Mouse (Mus musculus): ENCODE measurements around the gene Gm36210.
"Not testable (repeated sequence)": the region's sequence is repeated elsewhere in the genome, so short reads cannot be mapped to it uniquely, and the experiment has no call there.

Gene Gm36210

DNA sequence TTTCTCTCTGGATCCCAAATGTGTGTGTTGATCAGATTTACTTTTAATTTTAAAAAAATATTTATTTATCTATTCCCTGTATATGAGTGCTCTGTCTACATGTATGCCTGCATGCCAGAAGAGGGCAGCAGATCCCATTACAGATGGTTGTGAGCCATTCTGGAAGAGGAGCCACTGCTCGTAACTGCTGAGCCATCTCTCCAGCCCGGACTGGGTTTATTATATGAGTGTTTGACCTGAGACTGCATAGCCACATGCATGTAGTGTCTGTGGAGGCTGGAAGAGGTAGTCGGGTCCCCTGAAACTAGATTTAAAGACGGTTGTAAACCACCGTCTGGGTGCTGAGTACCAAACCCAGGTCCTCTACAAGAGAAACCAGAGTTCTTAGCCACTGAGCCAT lies 41.2 kb downstream of the Gm36210 start:
- H3K4me1 ChIP-seq (replicated peaks; ENCODE audit: low read depth, low read length), result peaks cover 45% of the 10 kb centered on the region
- H3K9me3 ChIP-seq (ENCODE audit: low read length), result no peaks in the 10 kb centered on the region; the same call in 1 of the 2 replicates
- TF ChIP-seq CTCF (conservative IDR thresholded peaks at IDR 0.05; ENCODE audit: low read length) (peak; percentile 45), POU5F1 (IDR thresholded peaks at IDR 0.05; ENCODE audit: borderline replicate concordance, low read length) (no peak)
- H3K27me3 ChIP-seq (ENCODE audit: insufficient read depth, low read length), result no peaks in the 10 kb centered on the region
- H3K36me3 ChIP-seq (ENCODE audit: insufficient read depth, low read length), result no peaks in the 10 kb centered on the region
- peak overlapping the region; percentile 83 for H3K4me3 ChIP-seq (replicated peaks; ENCODE audit: low read length)

- TF ChIP-seq CTCF (conservative IDR thresholded peaks at IDR 0.05; ENCODE audit: low read length), result no peak
- Histone ChIP-seq H3K4me3 (replicated peaks; ENCODE audit: low read length) (no peak overlapping the region), H3K36me3 (ENCODE audit: insufficient read depth, low read length) (no peaks in the 10 kb centered on the region), H3K9me3 (ENCODE audit: low read length) (no peaks in the 10 kb centered on the region), H3K27me3 (ENCODE audit: insufficient read depth, low read length) (no peaks in the 10 kb centered on the region), H3K4me1 (replicated peaks; ENCODE audit: low read depth, low read length) (peaks cover 37% of the 10 kb centered on the region)
Measured at GRCm38 (mm10) chr7:4864130-4864845, 42.0 kb downstream of the Gm36210 start.

GRCm38 (mm10) chr7:4863541-4864080 lies 42.7 kb downstream of the Gm36210 start:
- peaks cover 32% of the 10 kb centered on the region for H3K4me1 ChIP-seq (replicated peaks; ENCODE audit: low read depth, low read length)
- H3K4me3 ChIP-seq (replicated peaks; ENCODE audit: low read length), result no peak overlapping the region
- TF ChIP-seq POU5F1 (IDR thresholded peaks at IDR 0.05; ENCODE audit: borderline replicate concordance, low read length), result no peak
- no peak for TF ChIP-seq CTCF (conservative IDR thresholded peaks at IDR 0.05; ENCODE audit: low read length)
- no peak for TF ChIP-seq NANOG (IDR thresholded peaks at IDR 0.05; ENCODE audit: borderline replicate concordance, low read length)
- H3K27me3 ChIP-seq (ENCODE audit: insufficient read depth, low read length), result peaks cover 5% of the 10 kb centered on the region
- no peaks in the 10 kb centered on the region for H3K36me3 ChIP-seq (ENCODE audit: insufficient read depth, low read length)
- no peaks in the 10 kb centered on the region for H3K9me3 ChIP-seq (ENCODE audit: low read length)

- no peaks in the 10 kb centered on the region for H3K36me3 ChIP-seq (ENCODE audit: insufficient read depth, low read length)
Measured at GRCm38 (mm10) chr7:4863041-4863440, 43.3 kb downstream of the Gm36210 start.

DNA sequence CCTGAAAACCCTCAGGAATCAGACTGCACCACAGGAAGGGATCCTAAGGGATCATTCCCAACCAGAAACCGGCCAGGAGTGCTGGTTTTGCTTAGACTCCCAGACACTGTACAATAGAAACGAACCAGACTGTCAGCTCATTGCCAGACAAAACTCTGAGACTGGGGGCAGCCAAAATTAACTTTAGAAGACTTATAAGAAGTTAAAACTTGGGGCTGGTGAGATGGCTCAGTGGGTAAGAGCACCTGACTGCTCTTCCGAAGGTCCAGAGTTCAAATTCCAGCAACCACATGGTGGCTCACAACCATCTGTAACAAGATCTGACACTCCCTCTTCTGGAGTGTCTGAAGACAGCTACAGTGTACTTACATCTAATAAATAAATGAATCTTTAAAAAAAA lies 45.4 kb downstream of the Gm36210 start:
- H3K27me3 ChIP-seq (ENCODE audit: insufficient read depth, low read length); H3K36me3 ChIP-seq (ENCODE audit: insufficient read depth, low read length); H3K4me3 ChIP-seq (replicated peaks; ENCODE audit: low read length); H3K9me3 ChIP-seq (ENCODE audit: low read length): not testable (repeated sequence)
- H3K4me1 ChIP-seq (replicated peaks; ENCODE audit: low read depth, low read length), result peaks cover 22% of the 10 kb centered on the region

More at GRCm38 (mm10) chr7:4863041-4863440, 43.3 kb downstream of the Gm36210 start:
- TF ChIP-seq POU5F1 (IDR thresholded peaks at IDR 0.05; ENCODE audit: borderline replicate concordance, low read length) (no peak), CTCF (conservative IDR thresholded peaks at IDR 0.05; ENCODE audit: low read length) (no peak), NANOG (IDR thresholded peaks at IDR 0.05; ENCODE audit: borderline replicate concordance, low read length) (no peak)
- Histone ChIP-seq H3K4me1 (replicated peaks; ENCODE audit: low read depth, low read length) (peaks cover 29% of the 10 kb centered on the region), H3K4me3 (replicated peaks; ENCODE audit: low read length) (no peak overlapping the region), H3K9me3 (ENCODE audit: low read length) (no peaks in the 10 kb centered on the region), H3K27me3 (ENCODE audit: insufficient read depth, low read length) (peaks cover 7% of the 10 kb centered on the region)

GRCm38 (mm10) chr7:4859418-4859978 lies 46.8 kb downstream of the Gm36210 start:
- Histone ChIP-seq H3K4me1 (replicated peaks; ENCODE audit: low read depth, low read length) (peaks cover 10% of the 10 kb centered on the region), H3K9me3 (ENCODE audit: low read length) (no peaks in the 10 kb centered on the region), H3K36me3 (ENCODE audit: insufficient read depth, low read length) (no peaks in the 10 kb centered on the region), H3K4me3 (replicated peaks; ENCODE audit: low read length) (no peak overlapping the region), H3K27me3 (ENCODE audit: insufficient read depth, low read length) (peaks cover 7% of the 10 kb centered on the region)
- TF ChIP-seq POU5F1 (IDR thresholded peaks at IDR 0.05; ENCODE audit: borderline replicate concordance, low read length), result no peak
- no peak for TF ChIP-seq NANOG (IDR thresholded peaks at IDR 0.05; ENCODE audit: borderline replicate concordance, low read length)
- no peak for TF ChIP-seq CTCF (conservative IDR thresholded peaks at IDR 0.05; ENCODE audit: low read length)

DNA sequence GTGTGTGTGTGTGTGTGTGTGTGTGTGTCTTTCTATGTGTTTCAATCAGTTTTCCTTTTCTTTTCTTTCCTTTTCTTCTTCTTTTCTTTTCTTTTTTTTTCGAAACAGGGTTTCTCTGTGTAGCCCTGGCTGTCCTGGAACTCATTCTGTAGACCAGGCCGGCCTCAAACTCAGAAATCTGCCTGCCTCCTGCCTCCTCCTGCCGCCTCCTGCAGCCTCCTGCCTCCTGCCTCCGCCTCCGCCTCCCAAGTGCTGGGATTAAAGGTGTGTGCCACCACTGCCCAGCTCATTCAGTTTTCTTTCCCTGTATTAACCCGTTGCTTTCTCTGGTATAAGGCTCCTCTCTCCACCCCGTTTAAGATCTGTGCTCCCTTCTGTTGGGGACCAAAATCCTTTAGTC lies 49.0 kb downstream of the Gm36210 start:
- Histone ChIP-seq H3K36me3 (ENCODE audit: insufficient read depth, low read length) (no peaks in the 10 kb centered on the region), H3K27me3 (ENCODE audit: insufficient read depth, low read length) (peaks cover 7% of the 10 kb centered on the region), H3K9me3 (ENCODE audit: low read length) (no peaks in the 10 kb centered on the region), H3K4me1 (replicated peaks; ENCODE audit: low read depth, low read length) (peaks cover 8% of the 10 kb centered on the region; the same call in 1 of the 2 replicates), H3K4me3 (replicated peaks; ENCODE audit: low read length) (no peak overlapping the region)
- no peak for TF ChIP-seq POU5F1 (IDR thresholded peaks at IDR 0.05; ENCODE audit: borderline replicate concordance, low read length)
- TF ChIP-seq NANOG (IDR thresholded peaks at IDR 0.05; ENCODE audit: borderline replicate concordance, low read length), result no peak
- TF ChIP-seq CTCF (conservative IDR thresholded peaks at IDR 0.05; ENCODE audit: low read length), result no peak

DNA sequence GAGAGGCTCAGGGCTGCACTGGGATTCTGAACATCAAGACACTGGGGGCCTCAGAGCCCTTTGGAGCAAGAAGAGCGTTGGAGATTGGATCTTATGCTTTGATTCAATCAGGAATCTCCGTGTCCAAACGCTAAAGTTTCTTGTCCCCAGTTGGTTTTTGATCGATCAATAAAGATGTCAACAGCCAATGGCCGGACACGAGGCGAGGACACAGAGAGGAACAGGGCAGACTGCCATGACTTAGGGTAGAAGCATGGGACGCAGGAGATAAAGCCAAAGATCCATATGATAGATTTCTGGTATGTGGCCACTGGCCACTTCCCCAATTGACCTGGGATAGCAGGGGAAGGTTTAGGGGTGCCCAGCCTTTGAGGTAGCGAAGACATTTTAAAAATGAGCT lies 49.8 kb downstream of the Gm36210 start:
- TF ChIP-seq NANOG (IDR thresholded peaks at IDR 0.05; ENCODE audit: borderline replicate concordance, low read length) (no peak), CTCF (conservative IDR thresholded peaks at IDR 0.05; ENCODE audit: low read length) (no peak), POU5F1 (IDR thresholded peaks at IDR 0.05; ENCODE audit: borderline replicate concordance, low read length) (no peak)
- no peaks in the 10 kb centered on the region for H3K9me3 ChIP-seq (ENCODE audit: low read length)
- no peak overlapping the region for H3K4me3 ChIP-seq (replicated peaks; ENCODE audit: low read length)
- H3K36me3 ChIP-seq (ENCODE audit: insufficient read depth, low read length), result no peaks in the 10 kb centered on the region
- peaks cover 11% of the 10 kb centered on the region for H3K27me3 ChIP-seq (ENCODE audit: insufficient read depth, low read length)
- peaks cover 8% of the 10 kb centered on the region; the same call in 1 of the 2 replicates for H3K4me1 ChIP-seq (replicated peaks; ENCODE audit: low read depth, low read length)

- H3K27me3 ChIP-seq (ENCODE audit: insufficient read depth, low read length), result peaks cover 8% of the 10 kb centered on the region
- H3K4me1 ChIP-seq (replicated peaks; ENCODE audit: low read depth, low read length), result peaks cover 15% of the 10 kb centered on the region; the same call in 1 of the 2 replicates
- H3K9me3 ChIP-seq (ENCODE audit: low read length), result no peaks in the 10 kb centered on the region
- TF ChIP-seq NANOG (IDR thresholded peaks at IDR 0.05; ENCODE audit: borderline replicate concordance, low read length) (no peak), POU5F1 (IDR thresholded peaks at IDR 0.05; ENCODE audit: borderline replicate concordance, low read length) (no peak)
- H3K36me3 ChIP-seq (ENCODE audit: insufficient read depth, low read length), result no peaks in the 10 kb centered on the region
- H3K4me3 ChIP-seq (replicated peaks; ENCODE audit: low read length), result no peak overlapping the region
Measured at GRCm38 (mm10) chr7:4853613-4854012, 52.7 kb downstream of the Gm36210 start.
